Mouse (Mus musculus): ENCODE data around the gene Ndufa4l2. TPM values are rescaled to one million over a fixed set of nuclear protein-coding genes. Genes with fewer than 3 reads are reported as not detected.

Ndufa4l2 gene
- polyA plus RNA-seq, 1 experiment from 2014 or later = 149 TPM

GRCm38 (mm10) chr10:127537854-127538583, 23.3 kb downstream of the Ndufa4l2 start:
- 31% methylated on average over 7 of the region's 7 CpGs for WGBS
- TF ChIP-seq CTCF (IDR thresholded peaks at IDR 0.05) (peak; percentile 96), EP300 (IDR thresholded peaks at IDR 0.05) (no peak)
- H3K4me3 ChIP-seq (ENCODE audit: low read depth, low read length) = no peak overlapping the region
- peaks cover 27% of the 10 kb centered on the region for H3K27me3 ChIP-seq (replicated peaks; ENCODE audit: insufficient read depth, low read length)
- H3K27ac ChIP-seq (ENCODE audit: low read length) = no peak overlapping the region
- H3K36me3 ChIP-seq (ENCODE audit: insufficient read depth, low read length) = peaks cover 7% of the 10 kb centered on the region
- ATAC-seq (peak; percentile 38), DNase-seq (ENCODE audit: low spot score) (peak; percentile 86)
- H3K4me1 ChIP-seq (ENCODE audit: insufficient read depth, low read depth, low read length) = peaks cover 4% of the 10 kb centered on the region; the same call in 1 of the 2 replicates
- no peak overlapping the region for H3K4me2 ChIP-seq (replicated peaks; ENCODE audit: low read depth, low read length)
- no peaks in the 10 kb centered on the region for H3K9me3 ChIP-seq (ENCODE audit: low read length)
- H3K9ac ChIP-seq (replicated peaks; ENCODE audit: low read depth) = no peak overlapping the region

- H3K9me3 ChIP-seq (ENCODE audit: low read length) = no peaks in the 10 kb centered on the region
- no peaks in the 10 kb centered on the region for H3K4me1 ChIP-seq (ENCODE audit: insufficient read depth, low read depth, low read length)
- ATAC-seq = no peak
- no peak for TF ChIP-seq EP300 (IDR thresholded peaks at IDR 0.05)
- TF ChIP-seq CTCF (IDR thresholded peaks at IDR 0.05) = no peak
- no peak overlapping the region for H3K27ac ChIP-seq (ENCODE audit: low read length)
- H3K36me3 ChIP-seq (ENCODE audit: insufficient read depth, low read length) = peaks cover 7% of the 10 kb centered on the region
- 91% methylated on average over 8 of the region's 8 CpGs for WGBS
- H3K9ac ChIP-seq (replicated peaks; ENCODE audit: low read depth) = no peak overlapping the region
- H3K4me2 ChIP-seq (replicated peaks; ENCODE audit: low read depth, low read length) = no peak overlapping the region
- H3K4me3 ChIP-seq (ENCODE audit: low read depth, low read length) = no peak overlapping the region
- 0 out of 2 replicates have a peak, but pooled peaks cover under 1% of the 10 kb centered on the region for H3K27me3 ChIP-seq (replicated peaks; ENCODE audit: insufficient read depth, low read length)
- DNase-seq (ENCODE audit: low spot score) = no peak
Measured at GRCm38 (mm10) chr10:127541510-127541909, 26.7 kb downstream of the Ndufa4l2 start.

GRCm38 (mm10) chr10:127542084-127542483, 27.3 kb downstream of the Ndufa4l2 start:
- peaks cover 7% of the 10 kb centered on the region for H3K36me3 ChIP-seq (ENCODE audit: insufficient read depth, low read length)
- no peak overlapping the region for H3K4me2 ChIP-seq (replicated peaks; ENCODE audit: low read depth, low read length)
- 78% methylated on average over 13 of the region's 13 CpGs for WGBS
- ATAC-seq = no peak
- H3K9me3 ChIP-seq (ENCODE audit: low read length) = no peaks in the 10 kb centered on the region
- no peak for TF ChIP-seq EP300 (IDR thresholded peaks at IDR 0.05)
- TF ChIP-seq CTCF (IDR thresholded peaks at IDR 0.05) = no peak
- no peak overlapping the region for H3K9ac ChIP-seq (replicated peaks; ENCODE audit: low read depth)
- no peak for DNase-seq (ENCODE audit: low spot score)
- no peak overlapping the region for H3K27ac ChIP-seq (ENCODE audit: low read length)
- no peak overlapping the region for H3K4me3 ChIP-seq (ENCODE audit: low read depth, low read length)
- H3K27me3 ChIP-seq (replicated peaks; ENCODE audit: insufficient read depth, low read length) = no peaks in the 10 kb centered on the region
- H3K4me1 ChIP-seq (ENCODE audit: insufficient read depth, low read depth, low read length) = no peaks in the 10 kb centered on the region

- no peak overlapping the region for H3K4me2 ChIP-seq (replicated peaks; ENCODE audit: low read depth, low read length)
- no peak for ATAC-seq
- H3K9me3 ChIP-seq (ENCODE audit: low read length) = no peaks in the 10 kb centered on the region
- H3K9ac ChIP-seq (replicated peaks; ENCODE audit: low read depth) = no peak overlapping the region
- H3K4me3 ChIP-seq (ENCODE audit: low read depth, low read length) = no peak overlapping the region
- no peaks in the 10 kb centered on the region for H3K27me3 ChIP-seq (replicated peaks; ENCODE audit: insufficient read depth, low read length)
- 58% methylated on average over 6 of the region's 6 CpGs for WGBS
- no peak overlapping the region for H3K27ac ChIP-seq (ENCODE audit: low read length)
- H3K36me3 ChIP-seq (ENCODE audit: insufficient read depth, low read length) = peaks cover 7% of the 10 kb centered on the region
- TF ChIP-seq CTCF (IDR thresholded peaks at IDR 0.05) (no peak), EP300 (IDR thresholded peaks at IDR 0.05) (no peak)
- DNase-seq (ENCODE audit: low spot score) = no peak
- H3K4me1 ChIP-seq (ENCODE audit: insufficient read depth, low read depth, low read length) = no peaks in the 10 kb centered on the region
Measured at GRCm38 (mm10) chr10:127542720-127543119, 28.0 kb downstream of the Ndufa4l2 start.

- no peak overlapping the region for H3K9ac ChIP-seq (replicated peaks; ENCODE audit: low read depth)
- peaks cover 14% of the 10 kb centered on the region for H3K36me3 ChIP-seq (ENCODE audit: insufficient read depth, low read length)
- TF ChIP-seq CTCF (IDR thresholded peaks at IDR 0.05) (no peak), EP300 (IDR thresholded peaks at IDR 0.05) (no peak)
- H3K4me1 ChIP-seq (ENCODE audit: insufficient read depth, low read depth, low read length) = no peaks in the 10 kb centered on the region
- H3K27me3 ChIP-seq (replicated peaks; ENCODE audit: insufficient read depth, low read length) = no peaks in the 10 kb centered on the region
- no peak overlapping the region for H3K4me2 ChIP-seq (replicated peaks; ENCODE audit: low read depth, low read length)
- no peaks in the 10 kb centered on the region for H3K9me3 ChIP-seq (ENCODE audit: low read length)
- H3K4me3 ChIP-seq (ENCODE audit: low read depth, low read length) = no peak overlapping the region
- DNase-seq (ENCODE audit: low spot score) = no peak
- ATAC-seq = no peak
- 70% methylated on average over 3 of the region's 3 CpGs for WGBS
- no peak overlapping the region for H3K27ac ChIP-seq (ENCODE audit: low read length)
Measured at GRCm38 (mm10) chr10:127543916-127544315, 29.1 kb downstream of the Ndufa4l2 start.

GRCm38 (mm10) chr10:127544375-127544774, 29.6 kb downstream of the Ndufa4l2 start:
- Histone ChIP-seq H3K9ac (replicated peaks; ENCODE audit: low read depth) (no peak overlapping the region), H3K36me3 (ENCODE audit: insufficient read depth, low read length) (peaks cover 14% of the 10 kb centered on the region; the same call in 1 of the 2 replicates), H3K27ac (ENCODE audit: low read length) (no peak overlapping the region), H3K4me2 (replicated peaks; ENCODE audit: low read depth, low read length) (no peak overlapping the region), H3K9me3 (ENCODE audit: low read length) (no peaks in the 10 kb centered on the region), H3K27me3 (replicated peaks; ENCODE audit: insufficient read depth, low read length) (no peaks in the 10 kb centered on the region), H3K4me1 (ENCODE audit: insufficient read depth, low read depth, low read length) (no peaks in the 10 kb centered on the region), H3K4me3 (ENCODE audit: low read depth, low read length) (no peak overlapping the region)
- TF ChIP-seq EP300 (IDR thresholded peaks at IDR 0.05) (no peak), CTCF (IDR thresholded peaks at IDR 0.05) (no peak)
- ATAC-seq (no peak), DNase-seq (ENCODE audit: low spot score) (no peak)
- WGBS = 84% methylated on average over 20 of the region's 20 CpGs
